Mouse (Mus musculus): ENCODE measurements around the gene Mark3. TPM values are rescaled to one million over a fixed set of nuclear protein-coding genes. Genes with fewer than 3 reads are reported as not detected.
"Not testable (repeated sequence)": the region's sequence is repeated elsewhere in the genome, so short reads cannot be mapped to it uniquely, and the experiment has no call there.

Mark3 gene
- total RNA-seq, 2 experiments from 2014 or later, result 108 to 110 TPM

DNA sequence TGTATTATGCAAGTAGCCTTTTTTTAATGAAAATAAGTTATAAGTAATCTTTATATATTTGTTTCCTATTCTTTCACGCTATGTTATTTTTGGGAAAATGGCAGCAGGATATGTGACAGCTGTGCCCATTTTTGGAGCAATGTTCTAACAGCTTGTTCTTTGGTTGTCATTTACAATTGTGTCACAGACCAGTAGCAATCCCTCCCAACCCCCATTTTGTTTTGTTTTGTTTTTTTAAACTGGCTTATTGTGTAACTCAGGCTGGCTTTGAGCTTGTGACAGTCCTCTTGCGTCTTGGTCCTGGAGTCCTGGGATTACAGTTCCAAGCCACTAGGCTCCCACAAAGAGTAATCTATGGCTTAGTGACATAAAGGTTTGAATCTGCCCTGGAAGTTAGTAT, 31.3 kb downstream of the Mark3 start:
- no peak for DNase-seq (ENCODE audit: low spot score in 2 of 2)
- Histone ChIP-seq H3K27ac (peak overlapping the region; percentile 39; the same call in 1 of the 2 replicates), H3K4me3 (no peak overlapping the region)
- TF ChIP-seq CTCF (conservative IDR thresholded peaks at IDR 0.05), result no peak

DNA sequence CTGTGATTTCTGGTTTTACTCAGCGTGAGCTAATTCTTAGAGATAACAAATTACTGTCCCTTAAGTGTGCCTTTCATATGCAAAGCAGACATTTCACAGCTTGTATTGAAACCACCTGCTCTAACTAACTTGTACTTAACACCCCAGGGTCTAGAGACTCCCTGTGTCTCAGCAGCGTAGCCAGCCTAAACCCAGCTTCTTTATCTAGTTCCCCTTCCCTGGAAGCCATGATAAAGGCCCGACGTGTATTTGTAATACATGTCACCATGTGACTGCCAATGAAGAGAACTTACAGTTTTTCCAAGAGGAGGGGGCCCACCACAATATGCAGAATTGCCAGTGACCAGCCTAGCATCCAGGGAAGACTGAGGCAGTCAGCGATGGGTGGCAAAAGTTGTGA, 33.7 kb downstream of the Mark3 start:
- no peak for TF ChIP-seq CTCF (conservative IDR thresholded peaks at IDR 0.05)
- no peak for DNase-seq (ENCODE audit: low spot score in 2 of 2)
- H3K4me3 ChIP-seq, result no peak overlapping the region
- peak overlapping the region; percentile 53; the same call in 1 of the 2 replicates for H3K27ac ChIP-seq

DNA sequence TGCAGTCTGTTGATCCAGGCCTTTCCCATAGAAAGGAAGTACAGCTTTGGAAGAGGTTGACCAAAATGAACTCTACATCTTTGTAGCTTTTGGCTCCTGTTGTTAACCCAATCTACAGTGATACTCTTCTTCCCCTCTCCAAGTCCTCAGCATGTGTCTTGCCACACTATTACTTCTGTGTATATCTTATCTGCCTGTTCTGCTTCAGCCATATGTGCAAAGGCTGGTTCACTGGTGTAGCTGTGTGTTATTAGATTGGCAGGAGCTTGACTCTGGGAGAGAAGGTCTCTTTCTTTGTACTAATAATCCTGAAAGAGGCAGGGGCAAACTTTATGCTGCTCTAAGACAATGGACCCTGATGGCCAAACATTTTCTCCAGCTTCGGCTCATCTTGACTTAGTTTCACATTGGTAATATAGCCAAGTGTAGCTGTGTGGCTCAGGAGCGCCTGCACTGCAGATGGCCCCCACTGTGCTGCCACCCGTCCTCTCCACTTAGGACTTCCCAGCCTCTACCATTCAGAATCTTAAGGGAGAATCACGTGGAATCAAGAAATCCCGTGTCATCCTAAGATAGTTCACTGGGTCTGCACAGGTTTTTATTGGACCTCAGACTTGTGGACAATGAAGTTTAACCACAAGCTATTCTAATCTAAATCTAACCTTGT, 40.3 kb downstream of the Mark3 start:
- Histone ChIP-seq H3K27ac (no peak overlapping the region), H3K4me3 (no peak overlapping the region)
- TF ChIP-seq CTCF (conservative IDR thresholded peaks at IDR 0.05), result no peak
- DNase-seq (ENCODE audit: low spot score in 2 of 2), result no peak

DNA sequence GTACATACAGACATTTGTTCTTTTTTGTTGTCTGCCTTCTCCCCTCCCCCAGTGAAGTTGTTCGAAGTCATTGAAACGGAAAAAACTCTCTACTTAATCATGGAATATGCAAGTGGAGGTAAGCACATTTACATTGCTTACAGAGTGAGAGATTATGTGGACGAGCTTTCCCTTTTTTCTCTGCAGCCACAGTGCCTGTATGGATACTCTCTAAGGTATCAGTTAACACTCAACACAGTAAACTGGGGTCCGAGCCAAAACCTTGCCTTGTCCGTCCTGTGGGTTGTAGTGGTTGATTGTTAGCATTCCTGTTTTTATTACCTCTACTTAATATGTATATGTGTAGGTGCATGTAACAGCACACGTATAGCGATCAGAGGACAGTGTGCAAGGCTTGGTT, 43.9 kb downstream of the Mark3 start:
- Histone ChIP-seq H3K27ac (no peak overlapping the region), H3K4me3 (no peak overlapping the region)
- TF ChIP-seq CTCF (conservative IDR thresholded peaks at IDR 0.05), result no peak
- DNase-seq (ENCODE audit: low spot score in 2 of 2), result no peak

DNA sequence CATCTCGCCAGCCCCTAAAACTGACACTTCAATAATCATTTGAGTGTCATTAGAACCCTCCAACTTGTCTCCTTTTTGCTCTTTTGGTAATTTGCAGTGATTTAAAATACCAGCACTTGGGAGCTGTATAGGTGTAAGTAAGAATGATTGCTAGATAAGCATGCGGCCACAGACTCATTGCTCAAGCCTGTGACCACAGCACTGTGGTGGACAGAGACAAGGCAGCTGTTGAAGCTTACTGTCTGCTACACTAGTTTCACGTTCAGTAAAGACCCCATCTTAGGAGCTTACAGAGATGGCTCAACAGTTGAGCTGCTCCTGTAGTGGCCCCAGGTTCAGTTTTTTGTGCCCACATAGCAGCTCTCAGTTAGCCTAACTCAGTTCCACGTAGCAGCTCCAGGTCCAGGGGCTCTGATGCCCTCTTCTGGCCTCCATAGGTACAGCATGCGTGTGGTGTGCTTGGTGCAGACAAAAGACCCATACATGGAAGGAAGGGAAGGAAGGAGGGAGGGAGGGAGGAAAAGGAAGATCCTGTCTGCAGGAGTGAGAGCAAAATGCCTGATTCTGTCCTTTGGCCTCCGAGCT, 73.8 kb downstream of the Mark3 start:
- TF ChIP-seq CTCF (conservative IDR thresholded peaks at IDR 0.05), result peak; percentile 88
- Histone ChIP-seq H3K27ac (peak overlapping the region; percentile 67; the same call in 1 of the 2 replicates), H3K4me3 (no peak overlapping the region)
- DNase-seq (ENCODE audit: low spot score in 2 of 2), result peak; percentile 76 to 79

DNA sequence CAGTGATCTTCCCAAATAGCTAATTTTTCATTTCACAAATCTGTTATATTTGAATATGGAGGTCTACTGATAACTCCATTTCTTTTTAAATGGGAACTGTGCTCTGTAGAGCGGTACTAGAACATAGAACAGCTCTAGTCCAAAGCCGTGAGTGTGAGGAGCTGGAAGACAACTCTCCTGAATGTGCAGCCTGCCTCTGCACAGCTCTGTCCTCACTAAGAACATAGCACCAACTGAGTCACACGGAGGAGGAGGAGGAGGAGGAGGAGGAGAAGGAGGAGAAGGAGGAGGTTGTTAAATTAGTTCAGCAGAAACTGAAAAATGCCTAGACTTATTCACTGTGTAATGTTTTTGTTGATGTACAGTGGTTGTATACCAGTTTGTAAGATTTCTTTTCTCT, 78.6 kb downstream of the Mark3 start:
- no peak for DNase-seq (ENCODE audit: low spot score in 2 of 2)
- no peak for TF ChIP-seq CTCF (conservative IDR thresholded peaks at IDR 0.05)
- Histone ChIP-seq H3K4me3 (no peak overlapping the region), H3K27ac (peak overlapping the region; percentile 53)

DNA sequence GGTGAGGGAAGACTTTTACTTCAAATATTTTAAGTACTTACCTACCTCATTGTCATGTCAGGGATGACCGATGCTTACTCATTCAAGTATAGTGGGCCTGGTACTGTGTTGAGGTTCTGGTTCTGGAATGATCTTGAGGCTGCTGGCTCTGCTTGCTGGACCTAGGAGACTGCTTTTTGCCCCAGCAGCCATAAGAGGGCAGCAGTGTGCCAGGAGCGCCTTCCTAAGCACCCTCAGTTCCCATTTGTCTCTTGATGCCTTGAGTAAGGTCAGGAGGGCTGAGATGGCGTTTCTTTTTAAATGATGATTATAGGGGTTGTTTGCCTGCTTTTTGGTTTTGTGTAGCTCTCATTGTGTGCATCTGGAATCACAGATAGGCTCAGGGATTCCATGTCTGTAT, 79.1 kb downstream of the Mark3 start:
- TF ChIP-seq CTCF (conservative IDR thresholded peaks at IDR 0.05), result peak; percentile 95
- peak; percentile 77 to 78 for DNase-seq (ENCODE audit: low spot score in 2 of 2)
- Histone ChIP-seq H3K27ac (peak overlapping the region; percentile 68), H3K4me3 (no peak overlapping the region)

DNA sequence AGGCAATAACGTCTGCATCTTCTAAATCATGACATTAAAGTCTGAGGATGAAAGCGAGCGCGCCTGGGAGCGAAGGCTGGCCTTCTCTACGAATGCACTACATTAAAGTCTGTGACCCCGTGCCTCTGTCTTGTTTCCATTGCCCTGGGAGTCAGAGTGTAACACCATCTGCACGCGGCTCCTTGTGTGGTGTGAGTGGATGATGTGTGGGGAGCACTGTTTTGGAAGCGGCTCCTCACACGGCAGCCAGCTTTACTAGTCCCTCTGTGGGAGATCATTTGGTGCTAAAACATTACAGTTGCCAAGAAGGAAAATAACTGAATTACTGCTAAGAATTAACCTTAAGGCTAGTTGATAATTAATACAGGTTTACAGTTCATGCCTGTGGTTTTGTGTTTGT, 81.4 kb downstream of the Mark3 start:
- TF ChIP-seq CTCF (conservative IDR thresholded peaks at IDR 0.05), result no peak
- DNase-seq (ENCODE audit: low spot score in 2 of 2), result no peak

DNA sequence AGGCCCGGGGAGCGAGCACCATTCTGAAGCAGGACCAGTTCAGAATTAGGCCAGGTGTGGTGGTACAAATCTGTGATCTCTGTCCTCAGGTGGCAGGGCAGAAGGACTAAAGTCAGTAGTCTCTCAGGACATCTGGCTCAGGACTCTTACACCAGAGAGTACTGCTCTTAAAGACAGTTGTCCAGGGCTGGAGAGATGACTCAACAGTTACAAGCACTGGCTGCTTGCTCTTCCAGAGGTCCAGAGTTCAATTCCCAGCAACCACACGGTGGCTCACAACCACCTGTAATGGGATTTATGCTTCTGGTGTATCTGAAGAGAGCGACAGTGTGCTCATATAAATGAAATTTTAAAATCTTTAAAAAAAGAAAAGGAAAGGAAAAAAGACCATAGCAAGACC, 85.0 kb downstream of the Mark3 start:
- no peak overlapping the region for H3K4me3 ChIP-seq
- DNase-seq (ENCODE audit: low spot score in 2 of 2), result no peak
- no peak for TF ChIP-seq CTCF (conservative IDR thresholded peaks at IDR 0.05)
- no peak overlapping the region for H3K27ac ChIP-seq

More for the DNA sequence above, 81.4 kb downstream of the Mark3 start:
- H3K27ac ChIP-seq, result peak overlapping the region; percentile 68; the same call in 1 of the 2 replicates
- no peak overlapping the region for H3K4me3 ChIP-seq

DNA sequence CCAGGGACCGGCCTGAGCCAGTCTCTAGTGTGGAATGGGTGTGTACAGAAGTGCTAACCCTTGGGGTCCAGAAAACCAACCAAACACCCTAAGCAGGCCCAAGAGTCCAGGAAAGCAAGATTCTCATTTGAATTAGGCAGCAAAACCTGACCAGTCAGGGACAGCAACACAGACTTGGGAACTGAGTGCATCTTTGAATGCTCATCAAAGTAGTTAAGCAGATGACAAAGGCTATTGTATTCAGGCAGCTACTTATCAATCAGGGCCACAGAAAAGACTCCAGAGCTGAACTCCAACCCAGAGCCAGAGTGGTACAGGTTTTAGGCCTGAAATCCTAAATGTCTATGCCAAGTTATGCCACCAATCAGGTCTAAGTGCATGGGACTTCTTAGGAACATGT, 86.3 kb downstream of the Mark3 start:
- no peak overlapping the region for H3K4me3 ChIP-seq
- no peak for DNase-seq (ENCODE audit: low spot score in 2 of 2)
- TF ChIP-seq CTCF (conservative IDR thresholded peaks at IDR 0.05), result no peak
- no peak overlapping the region for H3K27ac ChIP-seq

DNA sequence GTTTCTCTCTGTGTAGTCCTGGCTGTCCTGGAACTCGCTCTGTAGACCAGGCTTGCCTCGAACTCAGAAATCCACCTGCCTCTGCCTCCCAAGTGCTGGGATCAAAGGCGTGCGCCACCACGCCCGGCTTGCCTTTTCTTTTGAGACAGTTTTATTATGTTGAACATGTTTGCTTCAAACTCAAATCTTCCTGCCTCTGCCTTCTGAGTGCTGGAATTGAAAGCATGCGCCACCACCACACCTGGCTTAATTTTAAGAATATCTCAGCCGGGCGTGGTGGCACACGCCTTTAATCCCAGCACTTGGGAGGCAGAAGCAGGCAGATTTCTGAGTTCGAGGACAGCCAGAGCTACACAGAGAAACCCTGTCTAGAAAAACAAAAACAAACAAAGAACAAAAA, 87.2 kb downstream of the Mark3 start:
- DNase-seq (ENCODE audit: low spot score in 2 of 2); H3K4me3 ChIP-seq; H3K27ac ChIP-seq: not testable (repeated sequence)

DNA sequence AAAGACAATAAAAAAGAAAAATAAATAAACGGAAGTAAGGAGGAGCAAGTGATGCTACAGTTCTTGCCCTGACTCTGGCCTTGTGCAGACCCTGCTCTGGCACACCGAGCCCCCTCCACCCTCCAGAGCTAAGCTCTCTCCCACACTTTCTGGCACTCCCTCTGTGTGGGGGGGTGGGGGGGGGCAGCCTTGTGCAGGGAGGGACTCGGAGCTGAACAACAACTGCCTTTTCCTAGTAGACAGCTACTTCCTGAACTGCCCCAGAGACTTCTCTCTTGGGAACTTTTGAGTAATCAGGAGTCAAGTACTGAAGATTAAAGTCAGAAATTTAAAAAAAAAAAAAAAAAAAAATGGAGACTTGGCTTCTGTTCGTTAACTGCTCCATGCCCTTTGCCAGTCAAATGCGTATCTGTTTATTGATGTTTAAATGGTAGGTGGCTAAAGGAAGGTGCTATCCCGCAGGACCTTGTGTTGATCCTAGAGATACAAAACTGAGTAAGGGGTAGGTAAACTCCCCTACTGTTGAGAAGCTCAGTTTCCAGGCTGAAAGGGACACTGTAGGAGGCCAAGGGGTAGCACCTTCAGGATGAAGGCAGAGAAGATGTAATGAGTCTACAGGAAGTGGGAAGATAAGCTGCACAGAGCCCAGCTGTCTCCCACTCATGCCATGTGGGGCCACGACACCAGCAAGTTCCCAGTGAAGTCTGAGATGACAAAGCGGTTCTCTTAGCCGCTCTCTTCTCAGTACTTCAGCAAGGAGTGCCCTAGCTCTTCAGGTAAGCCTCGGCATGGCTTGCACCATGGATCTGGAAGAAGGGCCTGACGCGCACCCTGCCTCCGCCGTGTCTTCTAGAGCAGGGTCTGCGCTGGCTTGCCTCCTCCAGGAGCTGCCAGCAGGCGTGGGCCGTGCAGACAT, 89.2 kb downstream of the Mark3 start:
- TF ChIP-seq CTCF (conservative IDR thresholded peaks at IDR 0.05), result no peak
- no peak overlapping the region for H3K4me3 ChIP-seq
- peak overlapping the region; percentile 32; the same call in 1 of the 2 replicates for H3K27ac ChIP-seq
- no peak for DNase-seq (ENCODE audit: low spot score in 2 of 2)

DNA sequence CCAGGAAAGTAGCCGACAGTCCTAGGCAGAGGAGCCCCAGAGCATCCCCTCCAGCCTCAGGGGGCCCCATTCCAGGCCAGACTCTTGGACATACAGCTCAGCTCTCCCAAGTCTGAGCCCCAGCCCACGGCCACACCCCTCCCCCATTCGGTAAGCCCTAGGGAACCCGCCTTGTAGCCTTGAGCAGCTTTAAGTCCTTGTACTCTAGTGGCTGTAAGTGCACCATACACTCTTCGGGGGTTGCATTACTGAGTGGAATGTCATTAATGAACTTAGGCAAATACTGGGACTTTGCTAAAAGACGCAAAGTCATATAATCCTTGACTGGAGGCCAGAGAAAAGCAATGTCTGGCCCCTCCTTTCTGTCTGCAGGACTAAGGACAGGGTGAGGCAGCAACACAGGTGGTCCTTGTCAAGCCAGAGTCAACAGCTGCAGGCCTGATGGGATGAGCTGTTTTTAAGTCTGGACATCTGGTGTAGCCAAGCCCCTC, 89.9 kb downstream of the Mark3 start:
- DNase-seq (ENCODE audit: low spot score in 2 of 2), result no peak
- no peak overlapping the region for H3K4me3 ChIP-seq
- peak overlapping the region; percentile 32; the same call in 1 of the 2 replicates for H3K27ac ChIP-seq
- TF ChIP-seq CTCF (conservative IDR thresholded peaks at IDR 0.05), result no peak
